Mouse (Mus musculus): ENCODE measurements around the gene Klf9. TPM values are rescaled to one million over a fixed set of nuclear protein-coding genes. Genes with fewer than 3 reads are reported as not detected.

Klf9 gene
- polyA plus RNA-seq, 2 experiments, result 2.1 TPM

GRCm38 (mm10) chr19:23188986-23189385, 48.0 kb downstream of the Klf9 start:
- Histone ChIP-seq H3K27ac (replicated peaks; ENCODE audit: low read depth, low read length) (no peak overlapping the region), H3K4me2 (replicated peaks; ENCODE audit: low read depth, low read length, severe bottlenecking) (no peak overlapping the region), H3K4me3 (replicated peaks; ENCODE audit: low read length) (no peak overlapping the region), H3K36me3 (ENCODE audit: control insufficient read depth, insufficient read depth, low read length) (peaks cover 5% of the 10 kb centered on the region; the same call in 1 of the 2 replicates), H3K4me1 (ENCODE audit: control insufficient read depth, insufficient read depth, low read length) (no peaks in the 10 kb centered on the region), H3K9me3 (ENCODE audit: control insufficient read depth, low read length) (no peaks in the 10 kb centered on the region), H3K9ac (ENCODE audit: low read depth, low read length, severe bottlenecking) (no peak overlapping the region), H3K27me3 (ENCODE audit: control insufficient read depth, insufficient read depth, low read length) (no peaks in the 10 kb centered on the region)
- WGBS, result 93% methylated on average over 7 of the region's 7 CpGs
- no peak for TF ChIP-seq POLR2A (IDR thresholded peaks at IDR 0.05; ENCODE audit: borderline replicate concordance, extremely low read depth, insufficient read depth, insufficient read length)
- no peak for ATAC-seq (ENCODE audit: low FRiP score, low read depth)
- DNase-seq (ENCODE audit: low spot score), result no peak

GRCm38 (mm10) chr19:23189744-23190143, 48.7 kb downstream of the Klf9 start:
- Histone ChIP-seq H3K4me2 (replicated peaks; ENCODE audit: low read depth, low read length, severe bottlenecking) (no peak overlapping the region), H3K4me1 (ENCODE audit: control insufficient read depth, insufficient read depth, low read length) (no peaks in the 10 kb centered on the region), H3K27me3 (ENCODE audit: control insufficient read depth, insufficient read depth, low read length) (no peaks in the 10 kb centered on the region), H3K36me3 (ENCODE audit: control insufficient read depth, insufficient read depth, low read length) (peaks cover 3% of the 10 kb centered on the region; the same call in 1 of the 2 replicates), H3K4me3 (replicated peaks; ENCODE audit: low read length) (no peak overlapping the region), H3K9ac (ENCODE audit: low read depth, low read length, severe bottlenecking) (no peak overlapping the region), H3K27ac (replicated peaks; ENCODE audit: low read depth, low read length) (no peak overlapping the region), H3K9me3 (ENCODE audit: control insufficient read depth, low read length) (no peaks in the 10 kb centered on the region)
- DNase-seq (ENCODE audit: low spot score), result no peak
- no peak for TF ChIP-seq POLR2A (IDR thresholded peaks at IDR 0.05; ENCODE audit: borderline replicate concordance, extremely low read depth, insufficient read depth, insufficient read length)
- 93% methylated on average over 1 of the region's 1 CpGs for WGBS
- no peak for ATAC-seq (ENCODE audit: low FRiP score, low read depth)

GRCm38 (mm10) chr19:23191486-23191885, 50.5 kb downstream of the Klf9 start:
- H3K4me2 ChIP-seq (replicated peaks; ENCODE audit: low read depth, low read length, severe bottlenecking), result no peak overlapping the region
- H3K27me3 ChIP-seq (ENCODE audit: control insufficient read depth, insufficient read depth, low read length), result no peaks in the 10 kb centered on the region
- H3K9me3 ChIP-seq (ENCODE audit: control insufficient read depth, low read length), result no peaks in the 10 kb centered on the region
- no peak for TF ChIP-seq POLR2A (IDR thresholded peaks at IDR 0.05; ENCODE audit: borderline replicate concordance, extremely low read depth, insufficient read depth, insufficient read length)
- ATAC-seq (ENCODE audit: low FRiP score, low read depth), result no peak
- H3K4me3 ChIP-seq (replicated peaks; ENCODE audit: low read length), result no peak overlapping the region
- no peaks in the 10 kb centered on the region for H3K36me3 ChIP-seq (ENCODE audit: control insufficient read depth, insufficient read depth, low read length)
- no peak overlapping the region for H3K27ac ChIP-seq (replicated peaks; ENCODE audit: low read depth, low read length)
- WGBS, result 93% methylated on average over 6 of the region's 6 CpGs
- H3K9ac ChIP-seq (ENCODE audit: low read depth, low read length, severe bottlenecking), result no peak overlapping the region
- DNase-seq (ENCODE audit: low spot score), result no peak
- H3K4me1 ChIP-seq (ENCODE audit: control insufficient read depth, insufficient read depth, low read length), result no peaks in the 10 kb centered on the region

GRCm38 (mm10) chr19:23193076-23193475, 52.0 kb downstream of the Klf9 start:
- Histone ChIP-seq H3K9ac (ENCODE audit: low read depth, low read length, severe bottlenecking) (no peak overlapping the region), H3K4me3 (replicated peaks; ENCODE audit: low read length) (no peak overlapping the region), H3K9me3 (ENCODE audit: control insufficient read depth, low read length) (no peaks in the 10 kb centered on the region), H3K4me2 (replicated peaks; ENCODE audit: low read depth, low read length, severe bottlenecking) (no peak overlapping the region), H3K36me3 (ENCODE audit: control insufficient read depth, insufficient read depth, low read length) (no peaks in the 10 kb centered on the region), H3K4me1 (ENCODE audit: control insufficient read depth, insufficient read depth, low read length) (no peaks in the 10 kb centered on the region), H3K27ac (replicated peaks; ENCODE audit: low read depth, low read length) (no peak overlapping the region), H3K27me3 (ENCODE audit: control insufficient read depth, insufficient read depth, low read length) (no peaks in the 10 kb centered on the region)
- DNase-seq (ENCODE audit: low spot score) (no peak), ATAC-seq (ENCODE audit: low FRiP score, low read depth) (no peak)
- no peak for TF ChIP-seq POLR2A (IDR thresholded peaks at IDR 0.05; ENCODE audit: borderline replicate concordance, extremely low read depth, insufficient read depth, insufficient read length)
- WGBS, result 59% methylated on average over 3 of the region's 3 CpGs

GRCm38 (mm10) chr19:23202106-23202505, 61.1 kb downstream of the Klf9 start:
- Histone ChIP-seq H3K4me1 (ENCODE audit: control insufficient read depth, insufficient read depth, low read length) (no peaks in the 10 kb centered on the region), H3K27ac (replicated peaks; ENCODE audit: low read depth, low read length) (no peak overlapping the region), H3K4me3 (replicated peaks; ENCODE audit: low read length) (no peak overlapping the region), H3K9me3 (ENCODE audit: control insufficient read depth, low read length) (peaks cover 12% of the 10 kb centered on the region), H3K36me3 (ENCODE audit: control insufficient read depth, insufficient read depth, low read length) (peaks cover 40% of the 10 kb centered on the region), H3K9ac (ENCODE audit: low read depth, low read length, severe bottlenecking) (no peak overlapping the region), H3K4me2 (replicated peaks; ENCODE audit: low read depth, low read length, severe bottlenecking) (no peak overlapping the region), H3K27me3 (ENCODE audit: control insufficient read depth, insufficient read depth, low read length) (no peaks in the 10 kb centered on the region)
- ATAC-seq (ENCODE audit: low FRiP score, low read depth), result no peak
- no peak for TF ChIP-seq POLR2A (IDR thresholded peaks at IDR 0.05; ENCODE audit: borderline replicate concordance, extremely low read depth, insufficient read depth, insufficient read length)
- WGBS, result 96% methylated on average over 5 of the region's 5 CpGs
- DNase-seq (ENCODE audit: low spot score), result no peak

Measured in limb, embryonic 14.5 days (tissue).